Mouse (Mus musculus): ENCODE results near the gene Hcn4.

GRCm38 (mm10) chr9:58774761-58775160, 48.5 kb upstream of the Hcn4 start:
- no peak for TF ChIP-seq CTCF (IDR thresholded peaks at IDR 0.05; ENCODE audit: low read depth, low read length)
- TF ChIP-seq POLR2A (IDR thresholded peaks at IDR 0.05; ENCODE audit: extremely low read depth, insufficient read depth, low read length), result no peak
